Mouse (Mus musculus) layer of hippocampus, postnatal 25 days (tissue): ENCODE data around the gene Pard3. TPM values are rescaled to one million over a fixed set of nuclear protein-coding genes. Genes with fewer than 3 reads are reported as not detected.

ENCODE experiments used
- DNase-seq, 2 experiments: peaks; one replicate each; pipeline ENCODE4 v3.0.0; 2022; ENCODE audit warnings: mixed read lengths in 2 of 2, low spot score in 1 of 2; ENCODE audit errors: extremely low spot score in 1 of 2
- total RNA-seq, 2 experiments: library from RNA; stranded (reverse); gene quantifications; 2 replicates each; pipeline ENCODE4 v1.2.3; 2021

The Pard3 gene
- total RNA-seq, 2 experiments from 2014 or later, result 21.8 to 22.7 TPM

GRCm38 (mm10) chr8:127170930-127171329 lies 107.2 kb downstream of the Pard3 start:
- no peak for DNase-seq

- DNase-seq, result no peak
Measured at GRCm38 (mm10) chr8:127173483-127173882, 109.8 kb downstream of the Pard3 start.

- no peak for DNase-seq
Measured at GRCm38 (mm10) chr8:127174411-127174810, 110.7 kb downstream of the Pard3 start.

GRCm38 (mm10) chr8:127175160-127175836 lies 111.6 kb downstream of the Pard3 start:
- DNase-seq, result no peak

GRCm38 (mm10) chr8:127178634-127179033 lies 114.9 kb downstream of the Pard3 start:
- peak in 1 of 2 experiments; percentile 33 for DNase-seq

- no peak for DNase-seq
Measured at GRCm38 (mm10) chr8:127181246-127181645, 117.6 kb downstream of the Pard3 start.

- no peak for DNase-seq
Measured at GRCm38 (mm10) chr8:127182065-127182464, 118.4 kb downstream of the Pard3 start.

- DNase-seq, result no peak
Measured at GRCm38 (mm10) chr8:127183533-127183932, 119.8 kb downstream of the Pard3 start.

GRCm38 (mm10) chr8:127184025-127184424 lies 120.3 kb downstream of the Pard3 start:
- no peak for DNase-seq

GRCm38 (mm10) chr8:127185897-127186296 lies 122.2 kb downstream of the Pard3 start:
- no peak for DNase-seq

- no peak for DNase-seq
Measured at GRCm38 (mm10) chr8:127188671-127189070, 125.0 kb downstream of the Pard3 start.

GRCm38 (mm10) chr8:127190350-127190749 lies 126.7 kb downstream of the Pard3 start:
- peak; percentile 37 to 69 for DNase-seq

GRCm38 (mm10) chr8:127191387-127191786 lies 127.7 kb downstream of the Pard3 start:
- peak; percentile 42 to 62 for DNase-seq

- DNase-seq, result no peak
Measured at GRCm38 (mm10) chr8:127191824-127192223, 128.1 kb downstream of the Pard3 start.

- DNase-seq, result no peak
Measured at GRCm38 (mm10) chr8:127192331-127192730, 128.6 kb downstream of the Pard3 start.

- DNase-seq, result no peak
Measured at GRCm38 (mm10) chr8:127193375-127193774, 129.7 kb downstream of the Pard3 start.

- DNase-seq, result no peak
Measured at GRCm38 (mm10) chr8:127194786-127195407, 131.2 kb downstream of the Pard3 start.

- no peak for DNase-seq
Measured at GRCm38 (mm10) chr8:127196505-127197265, 133.0 kb downstream of the Pard3 start.

- DNase-seq, result no peak
Measured at GRCm38 (mm10) chr8:127207455-127207854, 143.8 kb downstream of the Pard3 start.

- no peak for DNase-seq
Measured at GRCm38 (mm10) chr8:127210621-127211020, 146.9 kb downstream of the Pard3 start.

- DNase-seq, result no peak
Measured at GRCm38 (mm10) chr8:127214338-127214737, 150.6 kb downstream of the Pard3 start.
